Mouse (Mus musculus) kidney, postnatal 4 days (tissue): ENCODE data around the gene Syt11.
"Not testable (repeated sequence)": the region's sequence is repeated elsewhere in the genome, so short reads cannot be mapped to it uniquely, and the experiment has no call there.

Experiments
- DNase-seq, 2 experiments: peaks; one replicate each; pipeline ENCODE4 v3.0.0; 2021; ENCODE audit warnings: mixed read lengths in 2 of 2

Syt11 gene

GRCm38 (mm10) chr3:88774939-88775841, at the start of gene Syt11:
Gene Syt11, minus strand, starts transcription at chr3:88775164.
- DNase-seq = peak; percentile 20 to 59

DNA sequence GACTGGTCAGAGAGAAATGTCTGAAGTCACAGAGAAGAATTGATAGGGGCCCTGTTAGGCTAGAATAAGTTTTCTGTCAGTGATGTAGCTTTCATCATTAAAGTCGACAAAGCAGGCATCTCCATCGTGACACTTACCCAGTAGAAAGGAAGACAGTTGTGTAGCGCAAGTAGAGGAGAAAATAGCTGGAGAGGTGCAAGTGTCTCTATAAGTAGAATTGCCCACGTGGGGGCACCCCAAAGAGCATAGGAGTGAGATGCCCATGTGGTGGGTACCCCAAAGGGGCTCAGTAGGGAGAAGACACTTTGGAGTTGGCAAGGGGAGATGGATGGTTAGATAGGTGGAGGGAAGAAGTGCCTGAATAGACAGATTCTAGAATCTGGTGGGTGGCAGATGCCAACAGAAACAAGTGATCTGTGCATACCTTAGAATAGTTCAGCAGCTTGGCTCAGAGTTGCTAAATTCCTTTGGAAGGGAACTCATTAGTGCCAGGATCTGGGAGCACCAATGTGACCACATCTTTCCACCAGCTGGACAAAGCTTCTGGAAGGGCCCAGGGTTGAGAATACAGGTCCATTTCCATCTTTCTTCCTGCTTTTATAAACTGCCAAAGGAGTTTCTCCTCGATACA, 29.1 kb upstream of the Syt11 start:
- DNase-seq = no peak

- DNase-seq = not testable (repeated sequence)
These were observed 22.5 kb upstream of the Syt11 start for GRCm38 (mm10) chr3:88797507-88797906.

GRCm38 (mm10) chr3:88788033-88788432, 13.1 kb upstream of the Syt11 start:
- not testable (repeated sequence) for DNase-seq

DNA sequence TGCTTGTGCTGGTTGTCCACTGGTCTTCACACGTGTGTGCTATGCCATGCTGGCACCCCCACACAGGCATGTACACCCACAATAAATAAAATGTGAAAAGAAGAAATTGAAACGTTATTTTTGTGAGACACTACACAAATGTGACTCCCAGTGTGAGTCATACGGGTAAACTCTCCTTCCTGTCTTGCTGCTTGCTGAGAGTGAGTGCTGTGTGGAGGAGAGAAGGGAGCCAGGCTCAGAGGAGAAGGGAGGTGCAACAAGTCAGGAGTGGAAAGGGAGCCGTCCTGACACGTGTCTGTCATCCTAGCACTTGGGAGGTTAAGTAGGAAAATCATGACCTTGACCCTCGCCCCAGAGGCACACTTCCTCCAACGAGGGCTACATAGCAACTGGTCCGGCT, 11.8 kb upstream of the Syt11 start:
- DNase-seq = not testable (repeated sequence)

DNA sequence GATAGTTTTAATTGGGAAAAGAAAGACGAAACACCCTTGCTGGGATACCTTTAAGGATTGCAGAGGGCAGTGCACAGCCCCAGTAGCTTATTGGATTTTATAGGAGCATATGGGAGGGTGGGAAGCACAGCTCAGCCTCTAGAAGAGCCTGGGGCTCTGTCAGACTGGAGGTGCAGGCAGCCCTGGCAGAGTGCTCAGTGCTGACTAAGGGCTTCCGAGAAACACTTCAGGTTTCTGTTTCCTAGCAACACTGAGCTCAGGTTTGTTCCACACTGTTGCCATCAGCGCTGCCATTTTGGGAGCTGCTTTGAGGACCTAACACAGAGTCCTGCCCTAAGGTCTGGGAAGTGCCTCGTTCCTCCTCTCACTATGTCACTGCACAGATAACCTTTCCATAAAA, 11.4 kb upstream of the Syt11 start:
- DNase-seq = not testable (repeated sequence)

- DNase-seq = no peak
These were observed 9.9 kb upstream of the Syt11 start for GRCm38 (mm10) chr3:88784889-88785288.

- DNase-seq = not testable (repeated sequence)
These were observed 1.8 kb downstream of the Syt11 start for GRCm38 (mm10) chr3:88773163-88773562.

DNA sequence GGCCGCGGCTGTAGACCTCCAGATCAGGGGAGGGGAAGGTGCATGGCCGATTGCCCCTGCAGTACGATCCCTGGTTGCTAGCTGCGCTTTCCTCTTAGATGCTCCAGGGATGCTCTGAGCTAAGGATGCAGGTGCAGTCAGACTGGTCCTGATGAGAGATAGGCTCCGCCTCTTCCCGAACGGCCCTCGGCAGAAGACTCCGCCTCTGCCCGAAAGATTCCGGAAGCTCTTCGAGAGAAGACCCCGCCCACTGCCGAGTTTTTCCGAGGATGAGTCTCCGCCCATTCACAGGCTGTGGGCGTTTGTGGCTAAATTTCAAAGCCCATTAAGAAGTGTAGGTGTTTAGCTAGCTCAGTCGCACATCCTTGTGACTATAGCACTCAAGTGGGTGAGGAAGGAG, 2.6 kb downstream of the Syt11 start:
- peak; percentile 86 to 92 for DNase-seq

- not testable (repeated sequence) for DNase-seq
These were observed 3.1 kb downstream of the Syt11 start for GRCm38 (mm10) chr3:88771941-88772280.

GRCm38 (mm10) chr3:88771189-88771940, 3.6 kb downstream of the Syt11 start:
- DNase-seq = peak; percentile 45 to 64

- no peak for DNase-seq
These were observed 12.5 kb downstream of the Syt11 start for GRCm38 (mm10) chr3:88762401-88762831.

- no peak for DNase-seq
These were observed 13.3 kb downstream of the Syt11 start for GRCm38 (mm10) chr3:88761619-88762018.

DNA sequence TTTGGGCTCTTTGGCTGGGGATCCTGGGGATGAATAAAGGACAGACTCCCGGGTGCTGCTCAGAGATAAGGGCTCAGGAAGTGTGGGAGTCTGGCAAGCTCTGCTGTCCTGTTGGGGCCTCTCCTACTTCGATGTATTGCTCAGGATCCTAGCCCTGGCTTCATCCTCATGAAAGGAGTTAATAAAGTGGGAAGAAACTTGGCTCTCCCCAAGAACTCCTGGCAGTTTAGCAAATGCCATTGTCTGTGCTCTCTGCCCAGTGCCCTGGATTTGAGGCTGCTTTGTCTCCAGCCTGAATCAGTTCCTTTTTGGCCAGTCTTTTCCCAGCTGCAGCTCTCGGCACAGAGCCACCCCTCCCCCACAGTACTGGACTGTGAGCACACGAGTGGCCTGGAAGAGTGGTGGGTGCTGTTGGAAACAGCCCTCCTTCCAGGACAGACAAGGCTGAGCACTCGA, 16.9 kb downstream of the Syt11 start:
- DNase-seq = peak; percentile 81 to 88

DNA sequence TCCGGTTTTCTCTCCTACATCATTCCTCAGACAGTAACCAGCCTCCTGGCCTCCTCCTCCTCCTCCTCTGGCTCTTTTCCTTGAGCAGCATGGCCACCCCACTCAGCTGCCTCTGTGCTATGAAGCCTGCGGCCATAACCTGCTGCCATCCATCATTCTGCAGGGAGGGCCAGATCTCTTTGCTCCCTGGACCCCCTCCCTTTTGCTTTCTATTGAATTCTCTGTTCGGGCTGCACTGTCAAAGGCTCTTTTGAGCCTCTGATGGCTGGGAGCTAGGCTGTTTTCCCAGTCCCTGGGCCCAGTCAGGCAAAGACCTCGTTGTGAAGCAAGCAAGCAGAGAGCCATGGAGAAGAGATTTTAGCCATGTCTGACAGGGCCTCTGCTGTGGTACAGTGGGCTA, 18.7 kb downstream of the Syt11 start:
- DNase-seq = peak in 1 of 2 experiments; percentile 36

GRCm38 (mm10) chr3:88755541-88755940, 19.4 kb downstream of the Syt11 start:
- DNase-seq = no peak

DNA sequence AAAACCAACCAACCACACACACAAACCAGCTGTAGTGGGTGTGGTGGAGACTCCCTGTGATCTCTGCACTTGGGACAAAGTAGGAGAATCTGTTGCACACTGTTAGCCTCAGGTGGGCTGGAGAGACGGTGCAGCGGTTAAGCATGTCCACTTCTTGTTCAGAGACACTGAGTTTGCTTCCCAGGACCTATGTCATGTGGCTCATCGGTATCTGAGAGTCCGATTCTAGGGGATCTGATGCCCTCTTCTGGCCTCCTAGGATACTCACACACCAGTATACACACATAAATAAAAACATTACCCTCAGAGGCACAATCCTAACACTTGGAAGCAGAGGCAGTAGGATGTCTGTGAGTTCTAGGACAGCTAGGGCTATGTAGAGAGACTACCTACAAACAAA, 20.7 kb downstream of the Syt11 start:
- no peak for DNase-seq

GRCm38 (mm10) chr3:88746871-88747231, 28.1 kb downstream of the Syt11 start:
- no peak for DNase-seq

DNA sequence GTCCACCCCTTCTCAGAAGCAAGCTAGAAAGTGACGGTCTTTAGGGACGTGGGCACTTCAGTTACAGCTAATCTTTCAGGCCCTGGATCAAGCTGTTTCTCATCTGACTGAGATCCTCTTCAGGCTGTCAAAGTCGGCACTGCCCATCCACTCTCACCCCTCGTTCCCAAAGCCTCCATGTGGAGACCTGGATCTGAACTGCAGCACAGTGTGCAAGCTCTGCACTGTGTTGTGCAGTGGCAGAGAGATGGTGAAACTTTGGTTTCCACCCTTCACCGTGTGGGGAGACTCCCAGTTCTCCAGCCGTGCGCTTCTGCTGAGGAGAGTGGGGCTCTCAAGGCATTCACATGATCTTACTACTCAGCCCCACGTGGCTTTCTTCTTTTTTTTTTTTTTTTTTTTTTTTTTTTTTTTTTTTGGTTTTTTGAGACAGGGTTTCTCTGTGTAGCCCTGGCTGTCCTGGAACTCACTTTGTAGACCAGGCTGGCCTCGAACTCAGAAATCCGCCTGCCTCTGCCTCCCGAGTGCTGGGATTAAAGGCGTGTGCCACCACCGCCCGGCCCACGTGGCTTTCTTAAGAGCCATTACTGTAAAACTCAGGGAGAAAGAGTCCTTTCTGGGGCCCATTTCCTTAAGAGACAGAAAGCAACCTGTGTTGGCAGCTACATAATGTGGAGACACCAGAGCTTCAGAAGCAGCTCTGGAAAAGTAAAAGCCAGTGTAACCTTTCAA, 28.7 kb downstream of the Syt11 start:
- DNase-seq = no peak

GRCm38 (mm10) chr3:88745534-88745933, 29.4 kb downstream of the Syt11 start:
- DNase-seq = no peak

- no peak for DNase-seq
These were observed 34.8 kb downstream of the Syt11 start for GRCm38 (mm10) chr3:88740147-88740546.

DNA sequence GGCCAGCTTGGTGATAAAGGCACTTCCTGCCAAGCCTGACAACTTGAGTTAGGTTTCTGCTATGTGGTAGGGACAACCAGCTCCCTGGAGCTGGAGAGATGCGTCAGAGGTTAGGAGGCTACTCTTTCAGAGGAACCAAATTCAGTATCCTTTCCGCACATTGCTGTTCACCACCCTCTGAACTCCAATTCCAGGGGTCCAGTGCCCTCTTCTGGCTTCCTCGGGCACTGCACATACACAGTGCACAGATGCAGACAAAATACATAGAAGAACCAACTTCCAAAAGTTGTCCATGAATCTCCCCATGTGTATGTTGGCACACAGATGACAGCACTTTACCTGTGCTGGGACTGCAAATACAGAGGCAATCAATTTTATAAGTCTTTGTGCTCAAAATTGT, 36.3 kb downstream of the Syt11 start:
- peak; percentile 82 to 84 for DNase-seq

DNA sequence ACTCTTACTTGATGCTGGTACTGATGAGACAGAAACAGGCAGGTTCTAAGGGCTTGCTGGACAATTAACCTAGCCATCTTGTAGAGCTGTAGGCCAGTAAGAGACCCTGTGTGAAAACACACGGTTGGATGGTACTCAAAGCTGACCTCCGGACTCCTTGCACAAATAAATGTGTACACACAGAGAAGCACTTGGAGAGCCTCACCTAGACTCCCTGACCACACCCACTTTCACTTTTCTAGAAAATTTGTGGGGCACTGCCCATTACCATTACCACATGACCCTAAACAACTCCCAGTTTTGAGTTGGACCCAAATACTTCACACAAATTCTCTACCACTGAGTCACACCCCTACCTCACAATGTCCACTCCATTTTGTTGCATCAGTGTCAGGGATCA, 38.4 kb downstream of the Syt11 start:
- no peak for DNase-seq
